Mouse (Mus musculus) cerebellum, adult 9-11 months (tissue): Measurements from ENCODE around the gene Plpp1.

Source experiments
- DNase-seq: peaks from one replicate; pipeline ENCODE4 v3.0.0; 2022

The Plpp1 gene

GRCm38 (mm10) chr13:112773991-112774675, 26.5 kb upstream of the Plpp1 start:
- DNase-seq, result no peak

GRCm38 (mm10) chr13:112775856-112776255, 24.7 kb upstream of the Plpp1 start:
- DNase-seq, result no peak

GRCm38 (mm10) chr13:112778407-112778806, 22.2 kb upstream of the Plpp1 start:
- no peak for DNase-seq

- no peak for DNase-seq
These were observed 15.3 kb upstream of the Plpp1 start for GRCm38 (mm10) chr13:112785305-112785704.

GRCm38 (mm10) chr13:112786142-112786541, 14.4 kb upstream of the Plpp1 start:
- no peak for DNase-seq

- DNase-seq, result no peak
These were observed 13.6 kb upstream of the Plpp1 start for GRCm38 (mm10) chr13:112786942-112787533.

- no peak for DNase-seq
These were observed 9.8 kb upstream of the Plpp1 start for GRCm38 (mm10) chr13:112790774-112791173.

- DNase-seq, result no peak
These were observed 8.7 kb upstream of the Plpp1 start for GRCm38 (mm10) chr13:112791906-112792305.

- DNase-seq, result no peak
These were observed 2.2 kb upstream of the Plpp1 start for GRCm38 (mm10) chr13:112798243-112798952.

- peak; percentile 7 for DNase-seq
These were observed 1.7 kb upstream of the Plpp1 start for GRCm38 (mm10) chr13:112798953-112799305.

- peak; percentile 9 for DNase-seq
These were observed 811 bp upstream of the Plpp1 start for GRCm38 (mm10) chr13:112799721-112800241.

GRCm38 (mm10) chr13:112801381-112802004, 901 bp downstream of the Plpp1 start:
- no peak for DNase-seq

- no peak for DNase-seq
These were observed 2.5 kb downstream of the Plpp1 start for GRCm38 (mm10) chr13:112803106-112803505.

- no peak for DNase-seq
These were observed 3.1 kb downstream of the Plpp1 start for GRCm38 (mm10) chr13:112803661-112804060.

- DNase-seq, result no peak
These were observed 4.9 kb downstream of the Plpp1 start for GRCm38 (mm10) chr13:112805529-112805928.

GRCm38 (mm10) chr13:112807936-112808667, 7.5 kb downstream of the Plpp1 start:
- no peak for DNase-seq

GRCm38 (mm10) chr13:112809504-112810247, 9.1 kb downstream of the Plpp1 start:
- no peak for DNase-seq

- DNase-seq, result no peak
These were observed 9.7 kb downstream of the Plpp1 start for GRCm38 (mm10) chr13:112810248-112810645.

- DNase-seq, result no peak
These were observed 10.2 kb downstream of the Plpp1 start for GRCm38 (mm10) chr13:112810751-112811150.

GRCm38 (mm10) chr13:112811708-112812403, 11.3 kb downstream of the Plpp1 start:
- DNase-seq, result no peak

- DNase-seq, result no peak
These were observed 15.4 kb downstream of the Plpp1 start for GRCm38 (mm10) chr13:112815996-112816395.
